Mouse (Mus musculus) limb, embryonic 12.5 days (tissue): ENCODE results near the gene Zfp981. TPM values are rescaled to one million over a fixed set of nuclear protein-coding genes. Genes with fewer than 3 reads are reported as not detected.
"Not testable (repeated sequence)": the region's sequence is repeated elsewhere in the genome, so short reads cannot be mapped to it uniquely, and the experiment has no call there.

Source experiments
- ATAC-seq: fragments of 200-750 bp; cut with Nextera tagmentation; 2 replicates; pipeline ENCODE4 v1.8.0; 2017; ENCODE audit warnings: low read depth, moderate TSS enrichment; ENCODE audit not compliant: insufficient number of reproducible peaks, insufficient read depth, low FRiP score, low TSS enrichment
- H3K27ac ChIP-seq: fragments of 300-500 bp; sonication (generic); 2 replicates; pipeline ENCODE4 v1.5.1; 2016; ENCODE audit warnings: mild to moderate bottlenecking, moderate library complexity
- H3K27me3 ChIP-seq: fragments of 300-500 bp; sonication (generic); 2 replicates; pipeline ENCODE4 v1.6.1; 2016; ENCODE audit warnings: mild to moderate bottlenecking, moderate library complexity
- H3K36me3 ChIP-seq: fragments of 300-500 bp; sonication (generic); 2 replicates; pipeline ENCODE4 v1.6.1; 2016; ENCODE audit warnings: mild to moderate bottlenecking, moderate library complexity
- H3K4me1 ChIP-seq: fragments of 300-500 bp; sonication (generic); replicated peaks from 2 replicates; pipeline ENCODE4 v1.6.1; 2016
- H3K4me2 ChIP-seq: fragments of 300-500 bp; sonication (generic); 2 replicates; pipeline ENCODE4 v1.6.1; 2016; ENCODE audit warnings: mild to moderate bottlenecking, moderate library complexity
- H3K4me3 ChIP-seq: fragments of 300-500 bp; sonication (generic); replicated peaks from 2 replicates; pipeline ENCODE4 v1.5.1; 2016; ENCODE audit warnings: mild to moderate bottlenecking
- H3K9ac ChIP-seq: fragments of 300-500 bp; sonication (generic); replicated peaks from 2 replicates; pipeline ENCODE4 v1.6.1; 2016; ENCODE audit warnings: mild to moderate bottlenecking, moderate library complexity
- H3K9me3 ChIP-seq: fragments of 300-500 bp; sonication (generic); 2 replicates; pipeline ENCODE4 v1.6.1; 2016; ENCODE audit warnings: mild to moderate bottlenecking, moderate library complexity
- WGBS: fragments of 180-500 bp; shearing (Covaris S2); methylation state at CpG from one replicate; pipeline ENCODE4 v1.1.7; 2016; 5-methylcytosine and 5-hydroxymethylcytosine counted together
- polyA plus RNA-seq: library from polyadenylated mRNA; unstranded; fragments of >200 nt; fragmentation: Nextera tagmentation; extraction: Ambion mirVana; gene quantifications from 2 replicates; pipeline ENCODE4 v1.2.1, GENCODE M21; 2016

The Zfp981 gene
- polyA plus RNA-seq: 0.06 and 0.14 TPM in 2 replicates

DNA sequence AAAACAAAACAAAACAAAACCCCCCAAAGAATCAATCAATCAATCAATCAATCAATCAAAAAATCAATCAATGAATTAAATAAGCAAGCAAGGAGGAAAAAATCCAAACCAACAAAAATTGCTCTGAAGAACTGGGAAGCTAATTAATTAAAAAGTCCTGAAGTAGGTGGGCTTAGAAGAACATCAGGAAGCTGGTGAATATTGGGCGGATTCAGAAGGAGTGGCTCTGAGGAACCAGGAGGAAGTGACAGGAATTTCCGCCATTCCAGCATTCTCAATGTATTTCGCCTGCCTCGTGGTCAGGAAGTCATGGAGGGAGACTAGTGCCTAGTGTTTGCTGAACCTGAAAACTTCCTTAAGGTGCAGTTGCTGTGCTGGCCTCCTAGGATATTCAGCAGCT, at the start of gene Zfp981:
TSS of gene Zfp981 (plus strand) at position 301 of the 400 bp plus-strand sequence.
- not testable (repeated sequence) for H3K27me3 ChIP-seq, H3K9ac ChIP-seq, H3K4me3 ChIP-seq, H3K4me2 ChIP-seq, H3K36me3 ChIP-seq, H3K27ac ChIP-seq, H3K4me1 ChIP-seq, ATAC-seq
- peaks cover 38% of the 10 kb centered on the region for H3K9me3 ChIP-seq
- 86% methylated on average over 4 of the region's 4 CpGs for WGBS

DNA sequence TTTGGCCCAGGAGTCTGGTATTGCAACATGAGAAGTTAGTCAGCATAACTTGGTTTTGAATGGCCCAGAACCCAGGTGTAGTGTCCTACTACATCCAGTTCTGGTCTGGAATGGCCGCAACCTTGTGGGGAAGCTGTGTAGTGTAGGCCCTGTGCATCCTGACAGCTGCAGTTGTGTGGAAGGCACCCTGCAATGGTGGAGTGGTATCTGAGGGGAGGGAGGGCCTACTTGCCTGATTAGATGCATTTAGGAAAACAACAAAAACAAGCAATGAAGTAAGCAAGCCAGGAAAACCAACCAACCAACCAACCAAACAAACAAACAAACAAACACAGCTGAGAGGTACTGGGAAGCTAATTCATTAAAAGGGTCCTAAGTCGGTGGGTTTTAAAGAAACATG, 49.3 kb upstream of the Zfp981 start:
- not testable (repeated sequence) for H3K9ac ChIP-seq, H3K27ac ChIP-seq, H3K36me3 ChIP-seq, ATAC-seq, H3K4me2 ChIP-seq, H3K4me1 ChIP-seq, H3K4me3 ChIP-seq, H3K27me3 ChIP-seq
- 87% methylated on average over 2 of the region's 2 CpGs for WGBS
- H3K9me3 ChIP-seq: peaks cover 62% of the 10 kb centered on the region

GRCm38 (mm10) chr4:146454170-146454569, 47.7 kb upstream of the Zfp981 start:
- not testable (repeated sequence) for H3K9ac ChIP-seq, H3K4me3 ChIP-seq, H3K4me1 ChIP-seq, H3K36me3 ChIP-seq, H3K4me2 ChIP-seq, H3K27me3 ChIP-seq, ATAC-seq, H3K27ac ChIP-seq
- H3K9me3 ChIP-seq: peaks cover 61% of the 10 kb centered on the region
- 67% methylated on average over 1 of the region's 1 CpGs for WGBS

- no peaks in the 10 kb centered on the region for H3K27me3 ChIP-seq
- peak; percentile 31 for ATAC-seq
- no peak overlapping the region for H3K4me3 ChIP-seq
- WGBS: 59% methylated on average over 2 of the region's 2 CpGs
- H3K27ac ChIP-seq: no peak overlapping the region
- H3K4me2 ChIP-seq: no peak overlapping the region
- no peaks in the 10 kb centered on the region for H3K4me1 ChIP-seq
- H3K36me3 ChIP-seq: no peaks in the 10 kb centered on the region
- H3K9ac ChIP-seq: no peak overlapping the region
- H3K9me3 ChIP-seq: peaks cover 63% of the 10 kb centered on the region
Measured at GRCm38 (mm10) chr4:146454896-146455295, 46.9 kb upstream of the Zfp981 start.

- peak; percentile 40 for ATAC-seq
Measured at GRCm38 (mm10) chr4:146455321-146455721, 46.5 kb upstream of the Zfp981 start.

DNA sequence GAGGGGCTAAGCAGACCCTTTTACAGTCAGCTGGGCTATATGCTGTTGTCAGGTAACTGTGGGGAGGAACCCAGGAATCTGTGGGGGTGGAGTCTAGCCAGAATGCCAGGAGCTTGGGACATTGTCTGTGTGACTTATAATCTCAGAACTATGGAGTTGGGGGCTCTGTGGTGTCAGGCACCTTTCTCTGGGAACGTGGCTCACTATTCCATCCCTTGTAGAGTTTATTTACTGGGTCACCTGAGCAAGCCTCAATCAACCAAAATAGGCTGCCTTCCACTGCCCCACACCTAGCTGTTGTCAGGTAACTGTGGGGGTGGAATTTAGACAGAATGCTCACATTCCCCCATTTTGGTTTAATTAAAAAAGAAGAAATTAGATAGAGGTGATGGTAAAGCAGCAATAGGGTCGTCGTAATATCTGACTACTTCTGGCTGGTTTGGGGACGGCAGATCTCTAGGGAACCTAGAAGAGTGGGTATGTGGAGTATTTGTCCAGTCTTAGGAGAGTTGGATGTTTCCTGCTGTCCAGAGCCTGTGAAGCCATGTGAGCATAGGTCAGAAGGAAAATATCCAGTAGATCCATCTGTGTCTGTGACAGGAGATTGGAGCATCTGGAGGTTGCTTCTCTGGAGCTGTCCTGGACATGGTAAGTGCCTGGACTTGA, 45.6 kb upstream of the Zfp981 start:
- H3K9me3 ChIP-seq: peaks cover 69% of the 10 kb centered on the region

More at GRCm38 (mm10) chr4:146455321-146455721, 46.5 kb upstream of the Zfp981 start:
- 96% methylated on average over 7 of the region's 7 CpGs for WGBS
- Histone ChIP-seq H3K9ac (no peak overlapping the region), H3K27me3 (no peaks in the 10 kb centered on the region), H3K36me3 (no peaks in the 10 kb centered on the region), H3K4me3 (no peak overlapping the region), H3K4me2 (no peak overlapping the region), H3K27ac (no peak overlapping the region), H3K4me1 (no peaks in the 10 kb centered on the region), H3K9me3 (peaks cover 64% of the 10 kb centered on the region)

DNA sequence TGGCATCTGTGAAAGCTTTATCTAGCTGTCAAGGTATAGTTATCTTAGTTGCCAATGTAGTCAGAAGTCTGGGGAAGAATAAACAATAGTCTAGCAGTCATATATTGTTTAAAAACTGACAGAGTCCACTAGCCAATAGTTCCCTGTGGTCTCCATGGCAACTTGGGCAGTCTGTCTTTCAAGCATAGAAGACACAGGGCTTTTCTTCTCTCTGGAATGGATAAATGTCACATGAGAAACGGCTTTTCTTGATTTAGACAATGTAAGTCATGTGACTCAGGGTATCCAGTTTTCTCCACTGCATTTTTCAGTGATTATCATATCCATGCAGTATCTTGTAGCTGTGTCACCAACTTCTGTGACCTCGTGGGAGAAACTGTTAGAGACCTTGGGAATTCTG, 44.7 kb upstream of the Zfp981 start:
- Histone ChIP-seq H3K9ac (no peak overlapping the region), H3K27ac (no peak overlapping the region), H3K4me1 (no peaks in the 10 kb centered on the region), H3K36me3 (no peaks in the 10 kb centered on the region), H3K27me3 (no peaks in the 10 kb centered on the region), H3K4me3 (no peak overlapping the region), H3K9me3 (peaks cover 69% of the 10 kb centered on the region), H3K4me2 (no peak overlapping the region)
- WGBS: 68% methylated on average over 2 of the region's 2 CpGs
- no peak for ATAC-seq

More for the DNA sequence above, 45.6 kb upstream of the Zfp981 start:
- WGBS: 74% methylated on average over 4 of the region's 4 CpGs
- H3K4me1 ChIP-seq: no peaks in the 10 kb centered on the region
- H3K27ac ChIP-seq: no peak overlapping the region
- H3K36me3 ChIP-seq: no peaks in the 10 kb centered on the region
- no peak overlapping the region for H3K4me3 ChIP-seq
- no peaks in the 10 kb centered on the region for H3K27me3 ChIP-seq
- ATAC-seq: no peak
- H3K9ac ChIP-seq: no peak overlapping the region
- no peak overlapping the region for H3K4me2 ChIP-seq

DNA sequence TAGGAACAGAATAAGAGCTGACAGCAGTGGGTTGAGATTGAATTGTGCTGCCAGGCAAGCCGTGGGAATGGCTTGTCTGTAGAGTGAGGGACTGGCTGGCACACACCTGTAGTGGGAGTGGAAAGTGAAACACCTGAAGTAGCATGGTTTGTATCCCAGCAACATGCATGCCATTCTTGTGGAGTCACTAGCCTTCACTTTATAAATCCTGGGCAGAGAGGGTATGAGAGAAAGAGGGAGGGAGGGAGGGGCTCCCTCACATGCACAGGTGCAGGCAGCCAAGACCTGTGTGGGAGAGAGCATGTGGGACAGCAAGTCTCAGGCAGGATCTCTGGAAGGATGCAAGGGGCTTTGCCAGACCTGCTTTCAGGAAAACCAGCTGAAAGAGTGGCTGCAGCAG, 44.1 kb upstream of the Zfp981 start:
- H3K4me1 ChIP-seq: no peaks in the 10 kb centered on the region
- H3K27ac ChIP-seq: no peak overlapping the region
- H3K9ac ChIP-seq: no peak overlapping the region
- no peaks in the 10 kb centered on the region for H3K27me3 ChIP-seq
- no peaks in the 10 kb centered on the region for H3K36me3 ChIP-seq
- no peak overlapping the region for H3K4me3 ChIP-seq
- 71% methylated on average over 1 of the region's 1 CpGs for WGBS
- no peak for ATAC-seq
- no peak overlapping the region for H3K4me2 ChIP-seq
- H3K9me3 ChIP-seq: peaks cover 65% of the 10 kb centered on the region

GRCm38 (mm10) chr4:146459822-146460221, 42.0 kb upstream of the Zfp981 start:
- not testable (repeated sequence) for ATAC-seq, H3K27ac ChIP-seq, H3K9ac ChIP-seq, H3K27me3 ChIP-seq, H3K36me3 ChIP-seq, H3K4me2 ChIP-seq, H3K4me3 ChIP-seq, H3K4me1 ChIP-seq
- WGBS: 84% methylated on average over 5 of the region's 5 CpGs
- peaks cover 61% of the 10 kb centered on the region for H3K9me3 ChIP-seq

DNA sequence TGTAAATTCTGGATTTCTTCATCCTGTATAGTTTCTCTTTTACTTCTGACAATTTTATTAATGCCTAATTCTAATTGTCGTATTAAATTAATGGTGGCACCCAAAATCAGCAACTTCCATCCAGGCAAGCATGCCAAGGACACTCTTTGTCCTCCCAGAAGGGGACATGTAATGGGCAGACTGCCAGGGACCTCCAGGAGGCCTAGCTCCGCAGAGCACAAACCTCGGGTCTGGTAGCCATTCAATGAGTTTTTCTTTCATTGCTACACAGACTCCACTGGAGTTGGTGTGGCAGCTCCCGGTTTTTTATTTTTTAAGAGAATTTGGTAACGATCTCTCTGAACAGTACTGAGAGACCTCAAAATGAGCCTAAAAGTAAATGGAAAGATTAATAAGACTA, 41.1 kb upstream of the Zfp981 start:
- H3K36me3 ChIP-seq, H3K4me3 ChIP-seq, H3K4me1 ChIP-seq, H3K27me3 ChIP-seq, H3K9ac ChIP-seq, H3K4me2 ChIP-seq, ATAC-seq, H3K27ac ChIP-seq: not testable (repeated sequence)
- WGBS: 80% methylated on average over 5 of the region's 5 CpGs
- H3K9me3 ChIP-seq: peaks cover 58% of the 10 kb centered on the region

DNA sequence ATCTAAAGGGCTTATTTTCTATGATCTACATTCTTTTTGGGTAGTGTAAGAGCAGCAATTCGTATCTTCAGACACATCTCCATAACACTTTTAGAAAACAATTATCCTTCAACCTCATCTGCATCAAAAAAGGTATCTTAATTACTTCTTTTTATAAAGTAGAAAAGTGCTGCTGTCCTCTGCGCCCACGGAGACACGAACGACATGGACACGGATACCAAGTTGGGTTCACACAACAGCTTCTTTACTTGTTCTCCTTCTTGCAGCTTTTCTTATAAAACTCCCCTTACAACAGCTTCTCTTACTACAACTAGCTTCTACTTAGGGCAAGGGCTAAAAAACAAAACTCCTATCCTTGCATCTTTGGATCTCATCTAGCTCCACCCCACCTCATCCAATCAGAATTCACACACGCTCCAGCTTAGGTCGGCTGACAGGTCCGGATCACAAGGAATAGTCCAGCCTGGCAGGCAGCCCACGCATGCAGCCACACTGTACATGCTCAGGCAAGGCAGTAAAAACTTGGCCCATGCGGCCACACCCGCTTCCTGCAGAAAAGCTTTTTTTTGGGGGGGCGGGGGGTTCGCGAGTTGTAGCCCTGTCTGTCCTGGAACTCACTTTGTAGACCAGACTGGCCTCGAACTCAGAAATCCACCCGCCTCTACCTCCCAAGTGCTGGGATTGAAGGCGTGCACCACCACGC, 38.0 kb upstream of the Zfp981 start:
- peaks cover 30% of the 10 kb centered on the region for H3K9me3 ChIP-seq
- H3K27me3 ChIP-seq: not testable (repeated sequence)
- ATAC-seq: 0 out of 2 replicates have a peak, but pooled peaks have one; percentile 15

More for the DNA sequence above, 38.0 kb upstream of the Zfp981 start:
- not testable (repeated sequence) for H3K4me3 ChIP-seq, H3K36me3 ChIP-seq, H3K4me1 ChIP-seq, H3K27ac ChIP-seq, H3K9ac ChIP-seq, H3K4me2 ChIP-seq
- 88% methylated on average over 19 of the region's 19 CpGs for WGBS
